Mouse (Mus musculus): ENCODE results near the gene Ccdc180. TPM values are rescaled to one million over a fixed set of nuclear protein-coding genes. Genes with fewer than 3 reads are reported as not detected.

Ccdc180 gene
- 0.38 and 0.71 TPM in 2 replicates for polyA plus RNA-seq (2014; fragmentation: Nextera tagmentation; extraction: Ambion mirVana)

DNA sequence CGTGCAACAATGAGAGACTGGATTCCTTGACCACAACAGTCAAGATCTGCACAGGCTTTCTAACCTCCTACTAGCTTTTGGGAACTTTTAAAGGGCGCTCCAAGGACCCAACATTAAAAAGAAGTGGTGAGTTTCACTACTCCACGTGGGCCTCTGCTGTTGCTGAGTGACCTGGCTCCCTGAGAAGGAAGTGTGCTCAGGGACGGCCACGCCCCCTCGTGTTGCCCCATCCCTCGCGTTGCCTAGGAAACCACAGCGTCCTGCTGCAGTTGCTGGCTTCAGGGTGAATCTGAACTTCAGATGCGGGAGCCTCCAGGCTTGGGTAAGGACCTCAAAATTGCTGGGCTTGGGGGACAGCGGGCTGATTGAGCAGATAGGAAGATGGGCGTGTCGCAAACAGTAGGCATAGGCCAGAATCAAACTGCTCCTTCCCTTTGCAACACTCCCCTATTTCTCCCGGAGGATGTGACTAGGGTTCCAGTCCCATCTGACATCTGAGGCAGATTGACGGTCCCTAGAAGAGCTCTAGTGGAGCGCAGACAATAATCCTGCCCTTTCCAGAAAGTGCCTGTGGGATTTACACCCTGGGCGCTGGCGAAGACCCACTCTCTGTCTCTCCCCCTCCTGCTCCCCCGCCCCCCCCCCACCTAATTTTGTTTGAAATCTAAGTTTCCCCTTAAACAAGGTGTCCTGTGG lies at the start of gene Ccdc180:
Gene Ccdc180, plus strand, starts transcription at position 238 of the 696 bp plus-strand sequence.
- DNase-seq (ENCODE audit: low spot score) (peak; percentile 84), ATAC-seq (ENCODE audit: low FRiP score) (peak; percentile 75)
- Histone ChIP-seq H3K4me3 (ENCODE audit: low read depth, low read length) (no peak within 1 kb of the TSS), H3K9me3 (ENCODE audit: control insufficient read depth, low read length) (no peaks in the 10 kb centered on the region), H3K9ac (ENCODE audit: low read depth, low read length) (no peak within 1 kb of the TSS), H3K27me3 (ENCODE audit: control insufficient read depth, insufficient read depth, low read length) (no peaks in the 10 kb centered on the region), H3K4me1 (replicated peaks; ENCODE audit: control insufficient read depth, insufficient read depth, low read length) (peaks cover 5% of the 10 kb centered on the region; the same call in 1 of the 2 replicates), H3K4me2 (replicated peaks; ENCODE audit: low read depth, low read length) (no peak within 1 kb of the TSS), H3K36me3 (ENCODE audit: control insufficient read depth, insufficient read depth, low read length) (no peaks in the 10 kb centered on the region), H3K27ac (ENCODE audit: low read depth, low read length) (no peak within 1 kb of the TSS)
- WGBS = 11% methylated on average over 19 of the region's 19 CpGs

DNA sequence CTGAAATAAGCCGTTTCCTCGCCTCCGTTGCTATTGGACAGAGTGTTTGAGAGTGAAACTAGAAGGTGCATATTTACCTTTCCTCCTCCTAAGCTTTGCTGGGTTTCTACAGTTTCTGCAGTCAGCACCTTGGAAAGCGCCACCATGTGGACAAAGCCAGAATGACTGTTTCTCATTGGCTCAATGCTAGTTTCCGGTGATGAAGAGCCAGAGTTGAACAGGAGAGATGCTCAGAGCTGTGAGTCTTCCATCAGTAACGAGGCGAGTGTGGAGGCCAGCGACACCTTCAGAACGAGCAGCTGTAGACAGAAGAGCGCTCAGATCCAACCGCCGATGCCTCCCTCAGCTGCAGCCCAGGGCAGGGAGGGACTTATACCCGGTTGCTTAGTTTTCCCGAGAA lies 45.7 kb upstream of the Ccdc180 start:
- Histone ChIP-seq H3K4me3 (ENCODE audit: low read depth, low read length) (no peak overlapping the region), H3K4me1 (replicated peaks; ENCODE audit: control insufficient read depth, insufficient read depth, low read length) (no peaks in the 10 kb centered on the region), H3K36me3 (ENCODE audit: control insufficient read depth, insufficient read depth, low read length) (no peaks in the 10 kb centered on the region), H3K4me2 (replicated peaks; ENCODE audit: low read depth, low read length) (no peak overlapping the region), H3K27me3 (ENCODE audit: control insufficient read depth, insufficient read depth, low read length) (no peaks in the 10 kb centered on the region), H3K9ac (ENCODE audit: low read depth, low read length) (no peak overlapping the region), H3K27ac (ENCODE audit: low read depth, low read length) (no peak overlapping the region), H3K9me3 (ENCODE audit: control insufficient read depth, low read length) (no peaks in the 10 kb centered on the region)
- ATAC-seq (ENCODE audit: low FRiP score) (no peak), DNase-seq (ENCODE audit: low spot score) (peak; percentile 77)
- WGBS = 48% methylated on average over 14 of the region's 14 CpGs

DNA sequence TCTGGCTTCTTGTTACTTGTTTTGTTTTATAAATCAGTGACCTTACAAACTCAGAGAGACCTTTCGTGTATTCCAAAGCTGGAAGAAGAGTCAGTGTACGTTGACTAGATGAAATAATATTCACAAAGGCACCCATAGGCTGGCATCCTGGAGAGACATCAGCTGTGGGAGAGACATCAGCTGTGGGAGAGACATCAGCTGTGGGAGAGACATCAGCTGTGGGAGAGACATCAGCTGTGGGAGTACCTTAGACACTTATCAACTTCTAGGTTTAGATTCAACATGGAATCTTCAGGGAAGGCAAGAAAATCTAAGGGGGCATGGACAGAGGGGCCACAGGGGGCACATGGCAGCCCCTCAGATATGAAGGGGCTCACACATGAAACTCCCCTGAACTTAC lies 43.8 kb upstream of the Ccdc180 start:
- DNase-seq (ENCODE audit: low spot score) (no peak), ATAC-seq (ENCODE audit: low FRiP score) (no peak)
- Histone ChIP-seq H3K9ac (ENCODE audit: low read depth, low read length) (no peak overlapping the region), H3K4me2 (replicated peaks; ENCODE audit: low read depth, low read length) (no peak overlapping the region), H3K9me3 (ENCODE audit: control insufficient read depth, low read length) (no peaks in the 10 kb centered on the region), H3K36me3 (ENCODE audit: control insufficient read depth, insufficient read depth, low read length) (no peaks in the 10 kb centered on the region), H3K27me3 (ENCODE audit: control insufficient read depth, insufficient read depth, low read length) (no peaks in the 10 kb centered on the region), H3K4me3 (ENCODE audit: low read depth, low read length) (no peak overlapping the region), H3K4me1 (replicated peaks; ENCODE audit: control insufficient read depth, insufficient read depth, low read length) (no peaks in the 10 kb centered on the region), H3K27ac (ENCODE audit: low read depth, low read length) (no peak overlapping the region)
- WGBS = 89% methylated on average over 2 of the region's 2 CpGs

DNA sequence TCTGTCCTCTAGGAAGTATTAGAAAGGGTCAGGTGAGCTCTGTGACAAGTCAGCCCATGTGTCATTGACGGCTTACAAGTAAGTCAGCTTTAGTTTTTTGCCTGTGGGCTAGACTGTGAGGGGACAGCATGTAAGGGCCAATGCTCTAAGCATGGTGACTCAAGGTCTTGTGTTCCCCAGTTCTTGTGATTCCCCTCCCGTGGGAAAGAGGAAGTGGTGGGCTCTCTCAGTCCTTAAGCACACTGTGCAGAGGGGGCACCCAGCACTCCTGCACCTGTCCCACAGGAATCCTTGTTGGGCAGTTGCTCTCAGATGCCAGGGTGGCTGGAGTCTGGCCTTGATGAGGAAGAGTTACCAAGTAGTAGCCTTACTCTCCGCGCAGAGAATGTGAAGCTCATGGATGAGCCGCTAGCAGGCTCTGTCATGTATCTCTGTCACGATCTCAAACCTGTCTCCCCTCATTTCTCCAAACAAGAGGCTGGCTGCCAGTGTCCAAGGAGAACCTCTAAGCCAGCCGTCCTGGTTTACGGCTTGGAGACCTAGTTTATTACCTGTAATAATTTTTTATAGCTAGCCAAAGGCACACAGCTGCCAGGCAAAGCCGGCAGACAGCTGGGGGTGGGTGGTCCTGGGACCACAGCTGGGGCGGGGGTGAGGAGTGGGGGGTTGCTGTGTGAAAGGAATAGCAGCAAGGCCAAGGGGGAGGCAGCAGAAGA lies 41.8 kb upstream of the Ccdc180 start, which contains the start of gene Stra6l:
Gene Stra6l, plus strand, starts transcription at position 556 of the 716 bp plus-strand sequence.
- DNase-seq (ENCODE audit: low spot score) (no peak), ATAC-seq (ENCODE audit: low FRiP score) (no peak)
- Histone ChIP-seq H3K27ac (ENCODE audit: low read depth, low read length) (no peak within 1 kb of the TSS), H3K4me3 (ENCODE audit: low read depth, low read length) (no peak within 1 kb of the TSS), H3K9me3 (ENCODE audit: control insufficient read depth, low read length) (no peaks in the 10 kb centered on the region), H3K9ac (ENCODE audit: low read depth, low read length) (no peak within 1 kb of the TSS), H3K4me1 (replicated peaks; ENCODE audit: control insufficient read depth, insufficient read depth, low read length) (no peaks in the 10 kb centered on the region), H3K4me2 (replicated peaks; ENCODE audit: low read depth, low read length) (no peak within 1 kb of the TSS), H3K36me3 (ENCODE audit: control insufficient read depth, insufficient read depth, low read length) (no peaks in the 10 kb centered on the region), H3K27me3 (ENCODE audit: control insufficient read depth, insufficient read depth, low read length) (no peaks in the 10 kb centered on the region)
- 70% methylated on average over 10 of the region's 10 CpGs for WGBS

DNA sequence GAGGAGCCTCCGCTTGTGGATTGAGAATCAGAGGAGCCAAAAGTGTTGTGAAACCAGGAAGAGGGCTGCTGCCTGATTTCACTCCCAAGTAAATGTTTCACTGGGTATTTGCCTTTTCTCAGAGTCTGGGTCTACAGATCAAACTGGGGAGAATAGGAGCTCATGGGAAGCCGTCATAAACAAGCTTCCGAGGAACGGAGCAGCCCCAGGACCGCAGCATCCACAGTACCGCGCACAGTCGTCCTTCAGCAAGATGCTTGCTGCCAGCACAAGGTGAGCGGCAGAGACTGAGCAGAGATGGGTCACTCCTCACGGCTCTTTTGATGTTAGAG lies 41.3 kb upstream of the Ccdc180 start:
- DNase-seq (ENCODE audit: low spot score) (no peak), ATAC-seq (ENCODE audit: low FRiP score) (no peak)
- Histone ChIP-seq H3K4me1 (replicated peaks; ENCODE audit: control insufficient read depth, insufficient read depth, low read length) (no peaks in the 10 kb centered on the region), H3K27me3 (ENCODE audit: control insufficient read depth, insufficient read depth, low read length) (no peaks in the 10 kb centered on the region), H3K4me2 (replicated peaks; ENCODE audit: low read depth, low read length) (no peak overlapping the region), H3K9me3 (ENCODE audit: control insufficient read depth, low read length) (no peaks in the 10 kb centered on the region), H3K4me3 (ENCODE audit: low read depth, low read length) (no peak overlapping the region), H3K9ac (ENCODE audit: low read depth, low read length) (no peak overlapping the region), H3K27ac (ENCODE audit: low read depth, low read length) (no peak overlapping the region), H3K36me3 (ENCODE audit: control insufficient read depth, insufficient read depth, low read length) (no peaks in the 10 kb centered on the region)
- 41% methylated on average over 10 of the region's 10 CpGs for WGBS

DNA sequence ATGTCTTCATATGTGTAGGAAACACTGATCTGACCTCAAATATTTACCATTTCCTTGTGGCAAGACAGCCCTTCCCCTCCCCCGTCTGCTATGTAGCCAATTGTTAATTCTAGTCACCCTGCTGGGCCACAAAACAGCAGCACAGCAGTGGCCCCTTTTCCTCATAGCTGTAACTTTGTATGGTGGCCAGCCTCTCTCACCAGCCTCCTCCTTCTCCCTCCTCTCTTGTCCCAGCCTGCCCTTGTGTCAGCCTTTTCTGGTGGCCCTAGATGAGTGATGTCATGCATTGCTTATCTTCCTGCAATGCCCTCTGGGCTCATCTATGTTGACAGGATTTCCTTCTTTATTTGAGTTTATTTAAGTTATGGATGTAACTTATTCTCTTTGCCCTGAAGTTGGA lies 40.7 kb upstream of the Ccdc180 start:
- Histone ChIP-seq H3K4me1 (replicated peaks; ENCODE audit: control insufficient read depth, insufficient read depth, low read length) (no peaks in the 10 kb centered on the region), H3K9ac (ENCODE audit: low read depth, low read length) (no peak overlapping the region), H3K36me3 (ENCODE audit: control insufficient read depth, insufficient read depth, low read length) (no peaks in the 10 kb centered on the region), H3K4me2 (replicated peaks; ENCODE audit: low read depth, low read length) (no peak overlapping the region), H3K4me3 (ENCODE audit: low read depth, low read length) (no peak overlapping the region), H3K27ac (ENCODE audit: low read depth, low read length) (no peak overlapping the region), H3K27me3 (ENCODE audit: control insufficient read depth, insufficient read depth, low read length) (no peaks in the 10 kb centered on the region), H3K9me3 (ENCODE audit: control insufficient read depth, low read length) (no peaks in the 10 kb centered on the region)
- DNase-seq (ENCODE audit: low spot score) = no peak
- no peak for ATAC-seq (ENCODE audit: low FRiP score)
- 32% methylated on average over 1 of the region's 1 CpGs for WGBS

DNA sequence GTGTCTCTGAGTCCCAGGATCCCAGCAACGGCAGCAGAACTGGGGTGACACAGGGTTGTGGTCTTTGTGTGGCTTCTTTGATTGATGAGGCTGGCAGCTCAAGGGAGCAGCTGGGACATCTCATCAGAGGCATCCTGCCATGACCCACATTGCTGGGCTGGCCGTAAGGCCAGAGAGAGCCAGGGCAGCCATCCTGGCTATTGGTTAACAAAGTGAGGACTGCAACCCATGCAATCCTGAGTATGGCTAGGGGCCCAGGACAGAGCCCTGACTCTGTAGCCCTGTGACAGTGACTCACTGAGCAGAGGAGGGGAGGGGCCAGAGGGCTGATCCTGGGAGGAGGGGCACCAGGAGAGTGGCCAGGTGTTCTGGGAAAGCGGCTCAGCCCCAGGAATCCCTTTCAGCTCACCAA lies 38.5 kb upstream of the Ccdc180 start:
- Histone ChIP-seq H3K27me3 (ENCODE audit: control insufficient read depth, insufficient read depth, low read length) (no peaks in the 10 kb centered on the region), H3K36me3 (ENCODE audit: control insufficient read depth, insufficient read depth, low read length) (no peaks in the 10 kb centered on the region), H3K9ac (ENCODE audit: low read depth, low read length) (0 out of 2 replicates have a peak overlapping the region, but pooled peaks have one; percentile 7), H3K9me3 (ENCODE audit: control insufficient read depth, low read length) (no peaks in the 10 kb centered on the region), H3K4me2 (replicated peaks; ENCODE audit: low read depth, low read length) (no peak overlapping the region), H3K4me3 (ENCODE audit: low read depth, low read length) (no peak overlapping the region), H3K27ac (ENCODE audit: low read depth, low read length) (peak overlapping the region; percentile 40; the same call in 1 of the 2 replicates), H3K4me1 (replicated peaks; ENCODE audit: control insufficient read depth, insufficient read depth, low read length) (no peaks in the 10 kb centered on the region)
- ATAC-seq (ENCODE audit: low FRiP score) = peak; percentile 76
- DNase-seq (ENCODE audit: low spot score) = peak; percentile 41
- 13% methylated on average over 3 of the region's 3 CpGs for WGBS

DNA sequence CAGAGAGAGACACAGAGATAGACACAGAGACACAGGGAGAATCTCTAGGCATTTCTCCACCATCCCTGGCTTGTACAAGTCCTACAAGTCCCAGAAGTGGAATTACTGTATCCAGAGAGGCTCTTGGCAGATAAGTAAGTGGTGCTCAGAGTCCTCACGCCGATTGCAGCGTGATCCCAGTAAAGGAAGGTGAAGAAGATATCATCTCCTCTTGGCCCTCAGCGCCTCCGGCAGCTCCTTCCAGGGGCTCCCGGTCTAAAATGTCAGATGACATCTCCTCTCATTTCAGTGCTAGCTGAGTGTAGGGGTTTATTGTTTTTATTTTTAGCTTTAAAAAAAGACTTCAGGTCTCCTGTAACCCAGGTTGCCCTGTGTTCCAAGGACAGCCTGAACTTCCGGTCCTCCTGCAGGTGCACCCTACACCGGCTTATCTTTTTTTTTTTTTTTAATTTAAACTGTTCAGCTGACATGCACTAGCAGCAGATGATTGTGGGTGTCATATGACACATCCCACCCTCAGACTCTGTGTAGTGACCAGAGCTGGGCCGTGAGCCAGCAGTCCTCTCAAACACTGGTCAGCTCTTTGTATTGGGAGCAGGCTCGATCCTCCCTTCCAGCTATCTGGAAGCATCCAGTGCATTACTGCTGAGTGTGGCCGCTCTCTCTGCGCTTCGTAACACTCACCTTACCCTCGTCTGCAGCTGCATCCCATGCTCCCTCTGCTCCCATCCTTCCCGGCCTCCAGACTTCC lies 36.4 kb upstream of the Ccdc180 start:
- DNase-seq (ENCODE audit: low spot score) (no peak), ATAC-seq (ENCODE audit: low FRiP score) (no peak)
- WGBS = 88% methylated on average over 15 of the region's 15 CpGs
- Histone ChIP-seq H3K9ac (ENCODE audit: low read depth, low read length) (no peak overlapping the region), H3K27me3 (ENCODE audit: control insufficient read depth, insufficient read depth, low read length) (no peaks in the 10 kb centered on the region), H3K9me3 (ENCODE audit: control insufficient read depth, low read length) (no peaks in the 10 kb centered on the region), H3K4me3 (ENCODE audit: low read depth, low read length) (no peak overlapping the region), H3K36me3 (ENCODE audit: control insufficient read depth, insufficient read depth, low read length) (no peaks in the 10 kb centered on the region), H3K4me1 (replicated peaks; ENCODE audit: control insufficient read depth, insufficient read depth, low read length) (no peaks in the 10 kb centered on the region), H3K4me2 (replicated peaks; ENCODE audit: low read depth, low read length) (no peak overlapping the region), H3K27ac (ENCODE audit: low read depth, low read length) (no peak overlapping the region)
